Comparison of ENCODE assay signal across 15 mouse cellular contexts in the genomic region with DNA sequence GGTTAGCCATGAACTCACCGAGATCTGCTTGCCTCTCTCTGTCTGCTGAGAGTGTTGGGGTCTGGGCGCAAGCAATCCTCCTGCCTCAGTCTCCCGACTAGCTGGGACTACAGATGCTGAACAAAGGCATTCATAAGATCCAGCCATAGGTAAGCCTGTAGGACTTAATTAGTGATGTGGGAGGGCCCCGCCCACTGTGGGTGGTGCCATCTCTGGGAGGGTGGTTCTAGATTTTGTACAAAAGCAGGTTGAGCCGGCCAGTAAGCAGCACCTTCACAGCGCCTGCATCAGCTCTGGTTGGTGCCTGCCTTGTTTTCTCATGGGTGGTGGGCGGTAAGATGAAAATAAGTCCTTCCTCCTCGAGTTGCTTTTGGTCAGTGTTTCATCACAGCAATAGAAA. TPM values are rescaled to one million over a fixed set of nuclear protein-coding genes. Genes with fewer than 3 reads are reported as not detected.
DNase-seq lines count a peak whose midpoint lies in the region.
"Had no signal": no experiment of that assay in that cellular context is flagged by ENCODE, and none has a peak within 500 bp of the region (broad histone marks: within the 10 kb centered on the region; RNA-seq: fewer than 3 reads in every experiment).

No protein-coding gene starts in this region.

- intact Hi-C loops in gastrocnemius, postnatal 36 days (cut with DNase I): no loop called here
- intact Hi-C loops in heart, postnatal 36 days (cut with DNase I): no loop called here

- peak; percentile 12 for DNase-seq in kidney, postnatal 14 days
- no peak for DNase-seq in kidney, adult 18-20 months
- DNase-seq in thymus, postnatal 4 days: peak; percentile 30
- DNase-seq in thymus, postnatal 36 days: no peak
- DNase-seq in c-Kit-positive CD71-positive TER-119-negative erythroid progenitor cells, embryonic 14.5 days (ENCODE audit: low read depth): peak; percentile 56
- peak; percentile 14 for DNase-seq in testis, postnatal 14 days (ENCODE audit: low spot score)
- DNase-seq in gastrocnemius, postnatal 36 days: no peak
- no peak for DNase-seq in heart, postnatal 36 days
- DNase-seq: cerebellum, adult 18-20 months; heart, adult 2 months; heart, postnatal 10 days; right cerebral cortex, adult 18-20 months had no signal

RNA-seq across cellular contexts. Expression of a gene that starts 3.6 kb away (rescaled TPM):
- total RNA-seq in gastrocnemius, postnatal 36 days (2021): 1 to 10 TPM; 1.4 to 1.7 TPM
- 1 to 10 TPM in 1 of 2 experiments, under 1 TPM in 1; 0.95 to 1.9 TPM for total RNA-seq in heart, postnatal 36 days (2021)

RNA-seq across cellular contexts. Expression of a gene that starts 30.1 kb away (rescaled TPM):
- not detected for total RNA-seq in gastrocnemius, postnatal 36 days (2021)
- total RNA-seq in heart, postnatal 36 days (2021): not detected
- total RNA-seq: heart, adult 2 months; heart, postnatal 10 days; hindbrain, postnatal 0 days; layer of hippocampus, adult 8-10 months; left cerebral cortex, adult 2 months had no signal

RNA-seq across cellular contexts. Expression of a gene that starts 34.3 kb away (rescaled TPM):
- 1 to 10 TPM; 7.3 to 7.4 TPM for total RNA-seq in gastrocnemius, postnatal 36 days (2021)
- 1 to 10 TPM; 7.1 to 7.2 TPM for total RNA-seq in heart, postnatal 36 days (2021)

Comparison
In these comparisons a context has a peak if more than half of its experiments do, and no peak if none do; other contexts are left out.
1. DNase-seq: peak in kidney, postnatal 14 days (single experiment), thymus, postnatal 4 days (single experiment), c-Kit-positive CD71-positive TER-119-negative erythroid progenitor cells, embryonic 14.5 days (single experiment) and testis, postnatal 14 days (single experiment); none in kidney, adult 18-20 months (single experiment), thymus, postnatal 36 days (0 of 2), gastrocnemius, postnatal 36 days (0 of 2) and heart, postnatal 36 days (0 of 2).